Mouse (Mus musculus) kidney, adult 8-10 months (tissue): ENCODE measurements around the gene Nup107.
"Not testable (repeated sequence)": the region's sequence is repeated elsewhere in the genome, so short reads cannot be mapped to it uniquely, and the experiment has no call there.

Experiments used
- DNase-seq, 2 experiments: peaks; one replicate each; pipeline ENCODE4 v3.0.0; 2022

The Nup107 gene

DNA sequence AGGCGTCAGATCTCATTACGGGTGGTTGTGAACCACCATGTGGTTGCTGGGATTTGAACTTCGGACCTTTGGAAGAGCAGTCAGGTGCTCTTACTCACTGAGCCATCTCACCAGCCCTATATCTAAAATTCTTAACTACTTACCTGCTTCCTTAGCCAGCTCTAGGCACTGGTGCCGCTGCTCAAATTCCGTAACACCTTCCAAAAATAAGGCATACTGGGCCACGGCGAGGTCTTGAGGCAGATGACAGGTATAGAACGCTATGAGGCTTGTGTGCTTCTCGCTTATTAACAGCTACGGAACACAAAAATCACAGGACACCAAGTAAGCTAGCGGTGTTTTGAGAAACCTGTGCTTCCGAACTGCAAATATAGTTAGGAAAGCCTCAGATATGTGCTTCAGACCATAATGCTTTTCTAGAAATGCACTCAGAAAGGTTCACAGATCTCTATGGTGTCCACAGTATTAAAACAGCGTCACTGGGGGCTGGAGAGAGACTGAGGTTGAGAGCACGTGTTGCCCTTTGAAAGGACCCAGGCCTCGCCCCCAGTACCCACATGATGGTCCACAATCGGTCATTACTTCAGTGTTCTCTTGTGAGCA, 28.8 kb downstream of the Nup107 start:
- DNase-seq, result no peak

DNA sequence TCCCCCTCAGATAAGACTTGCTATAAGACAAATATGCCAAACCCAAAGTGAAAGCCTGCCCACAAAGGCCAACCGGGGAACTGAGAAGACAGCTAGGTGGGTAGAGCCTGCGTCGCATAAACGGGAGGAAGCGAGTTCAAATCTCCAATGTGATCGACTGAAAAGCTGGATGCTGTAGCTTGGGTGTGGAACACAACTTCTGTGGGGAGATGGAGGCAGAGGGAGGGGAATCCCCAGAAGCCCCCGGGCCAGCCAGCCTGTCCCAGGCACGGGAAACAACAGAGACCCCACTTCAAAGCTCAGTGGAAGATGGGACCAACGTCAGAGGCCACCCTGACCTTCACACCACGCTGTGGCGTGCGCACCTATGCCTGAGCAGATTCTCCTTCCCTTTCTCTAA, 29.5 kb downstream of the Nup107 start:
- DNase-seq, result no peak

DNA sequence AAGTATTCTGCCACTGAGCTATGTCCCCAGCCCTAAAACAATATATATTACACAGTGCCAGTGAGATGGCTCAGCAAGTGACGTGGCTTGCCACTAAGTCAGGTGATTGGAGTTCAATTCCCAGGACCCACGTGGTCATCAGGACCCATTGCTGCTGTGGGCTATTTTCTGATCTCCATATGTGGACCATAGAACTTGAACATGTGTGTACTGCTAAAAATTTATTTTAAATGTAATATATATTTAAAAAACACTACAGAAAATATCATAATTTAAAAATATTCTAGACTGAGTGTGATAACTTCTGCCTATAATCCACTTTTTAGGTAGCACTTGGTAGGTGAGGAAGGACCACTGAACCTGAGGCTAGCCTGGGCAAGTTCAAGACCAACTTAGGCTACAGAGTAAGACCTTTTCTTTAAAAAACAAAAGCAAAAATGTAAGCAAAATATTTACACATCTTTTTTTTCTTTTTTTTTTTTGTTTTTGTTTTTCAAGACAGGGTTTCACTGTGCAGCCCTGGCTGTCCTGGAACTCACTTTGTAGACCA, 30.1 kb downstream of the Nup107 start:
- no peak for DNase-seq

DNA sequence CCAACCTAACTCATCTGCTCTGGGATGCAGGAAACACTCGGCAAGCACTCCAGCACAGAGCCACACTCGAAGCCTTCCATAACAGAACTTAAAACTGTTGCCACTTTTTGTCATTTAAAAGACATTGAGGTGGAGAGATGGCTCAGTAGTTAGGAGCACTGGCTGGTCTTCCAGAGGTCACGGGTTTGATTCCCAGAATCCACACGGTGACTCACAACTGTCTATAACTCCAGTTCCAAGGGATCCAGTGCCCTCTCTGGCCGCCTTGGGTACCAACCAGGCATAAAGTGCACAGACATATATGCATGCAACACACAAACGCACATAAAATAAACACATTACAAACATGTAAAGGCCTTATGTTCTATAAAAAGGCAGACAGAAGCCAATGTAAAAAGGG, 31.0 kb downstream of the Nup107 start:
- no peak for DNase-seq

DNA sequence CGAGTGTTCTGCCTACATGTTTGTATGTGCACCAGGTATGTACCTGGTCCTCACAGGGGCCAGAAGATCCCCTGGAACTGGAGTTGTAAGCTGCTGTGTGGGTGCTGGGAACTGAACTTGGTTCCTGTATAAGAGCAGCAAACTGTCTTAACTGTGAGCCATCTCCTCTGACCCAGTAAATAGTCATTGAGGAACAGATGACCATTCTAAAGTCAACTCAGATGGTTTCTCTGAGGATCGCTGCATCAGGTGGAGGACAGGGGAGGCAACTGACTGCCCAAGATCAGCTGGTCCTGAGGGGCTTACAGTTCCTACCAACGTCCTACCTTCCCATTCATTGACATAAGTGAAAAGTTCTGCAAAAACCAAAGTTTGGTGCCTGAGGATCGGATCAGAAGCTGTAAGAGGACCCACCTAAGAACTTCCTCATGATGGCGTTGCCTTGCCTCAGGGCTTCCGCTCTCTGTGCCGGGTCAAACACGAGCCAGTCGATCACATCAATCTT, 31.6 kb downstream of the Nup107 start:
- DNase-seq, result no peak

DNA sequence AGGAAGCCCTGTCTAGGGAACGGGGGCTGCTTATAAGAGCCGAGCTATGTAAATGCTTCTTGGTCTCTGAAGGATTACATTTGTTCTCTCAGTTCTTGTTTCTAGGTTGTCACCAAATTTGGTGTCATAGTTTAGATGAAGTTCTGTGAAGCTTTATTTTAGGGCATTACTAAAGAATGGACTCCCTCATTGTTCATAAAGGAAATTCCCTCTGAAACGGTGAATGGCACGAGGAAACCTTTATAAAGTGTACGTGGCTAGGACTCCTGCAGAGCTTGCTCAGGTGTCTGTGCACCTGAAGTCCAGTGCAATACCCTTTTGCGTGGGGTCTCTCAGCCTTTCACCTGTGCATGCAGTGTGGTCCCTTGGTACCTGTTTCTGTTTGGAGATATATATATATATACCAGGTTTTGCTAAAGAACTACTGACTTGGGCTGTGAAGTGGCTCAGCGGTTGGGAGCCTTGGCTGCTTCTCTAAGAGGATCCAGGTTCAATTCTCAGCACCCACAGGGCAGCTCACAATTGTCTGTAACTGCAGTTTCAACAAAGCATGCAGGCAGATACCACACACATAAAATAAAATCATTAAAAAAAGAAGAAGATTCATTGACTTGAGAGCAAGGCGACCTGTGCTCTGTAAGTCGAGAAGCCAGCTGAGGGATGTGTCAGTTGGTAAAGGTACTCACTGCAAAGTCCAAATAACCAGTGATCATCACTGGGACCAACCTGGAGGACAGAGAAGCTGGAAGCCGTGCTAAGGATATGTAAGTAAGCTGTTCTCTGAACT, 32.5 kb downstream of the Nup107 start:
- no peak for DNase-seq

DNA sequence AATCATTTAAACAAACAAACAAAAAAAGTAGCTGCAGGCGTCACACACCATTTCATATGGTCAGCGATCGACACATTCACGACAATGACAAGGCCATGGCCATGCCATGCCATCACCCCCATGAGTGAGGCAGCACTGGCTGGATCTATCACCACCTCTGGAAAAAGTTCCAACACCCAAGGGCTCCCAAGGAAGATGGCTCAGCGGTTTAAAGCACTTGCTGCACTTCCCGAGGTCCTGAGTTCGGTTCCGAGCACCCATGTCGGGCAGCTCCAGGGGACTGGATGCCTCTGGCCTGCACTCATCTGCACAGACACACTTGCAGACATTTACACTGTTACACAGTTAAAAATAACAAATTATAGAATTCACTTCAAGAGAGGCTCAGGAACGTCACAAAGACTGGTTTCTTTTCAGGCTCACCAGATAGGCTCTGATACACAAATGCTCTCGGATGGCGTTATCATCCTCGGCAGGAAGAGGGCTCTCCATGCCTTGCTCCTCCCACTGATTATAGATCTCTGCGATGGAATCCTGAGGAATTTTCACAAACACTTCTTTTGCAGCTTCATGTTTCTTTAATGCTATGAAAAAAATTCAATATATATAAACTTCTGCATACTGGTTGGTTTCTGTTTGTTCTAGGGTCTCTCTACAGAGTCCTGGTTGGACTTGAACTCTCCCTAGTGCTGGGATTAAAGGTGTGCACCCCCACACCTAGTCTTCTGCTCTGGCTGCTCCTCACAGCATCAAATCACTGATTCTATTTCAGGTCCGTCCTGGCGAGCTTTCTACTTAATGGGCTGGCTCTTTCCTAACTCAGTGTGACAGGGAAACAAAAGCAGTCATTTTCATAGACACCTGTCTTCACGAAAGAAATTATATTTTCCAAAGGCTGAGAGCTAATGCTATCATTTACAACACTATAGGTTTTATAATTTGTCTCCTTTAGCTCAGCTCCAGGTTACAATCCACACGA, 33.5 kb downstream of the Nup107 start:
- DNase-seq, result no peak

DNA sequence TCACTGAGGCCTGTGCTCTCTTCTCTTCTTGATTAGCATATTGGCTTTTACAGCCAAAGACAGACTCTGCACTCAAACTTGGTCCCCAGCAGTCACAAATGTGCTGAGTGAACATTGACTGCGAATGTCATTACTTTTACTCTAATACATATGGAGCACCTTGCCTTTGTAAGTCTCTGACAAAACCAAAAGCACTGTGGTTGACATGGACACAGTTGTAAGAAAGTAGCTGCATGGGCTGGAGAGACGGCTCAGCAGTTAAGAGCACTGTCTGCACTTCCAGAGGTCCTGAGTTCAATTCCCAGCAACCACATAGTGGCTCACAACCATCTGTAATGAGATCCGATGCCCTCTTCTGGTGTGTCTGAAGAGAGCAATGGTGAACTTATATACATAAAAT, 34.2 kb downstream of the Nup107 start:
- not testable (repeated sequence) for DNase-seq

DNA sequence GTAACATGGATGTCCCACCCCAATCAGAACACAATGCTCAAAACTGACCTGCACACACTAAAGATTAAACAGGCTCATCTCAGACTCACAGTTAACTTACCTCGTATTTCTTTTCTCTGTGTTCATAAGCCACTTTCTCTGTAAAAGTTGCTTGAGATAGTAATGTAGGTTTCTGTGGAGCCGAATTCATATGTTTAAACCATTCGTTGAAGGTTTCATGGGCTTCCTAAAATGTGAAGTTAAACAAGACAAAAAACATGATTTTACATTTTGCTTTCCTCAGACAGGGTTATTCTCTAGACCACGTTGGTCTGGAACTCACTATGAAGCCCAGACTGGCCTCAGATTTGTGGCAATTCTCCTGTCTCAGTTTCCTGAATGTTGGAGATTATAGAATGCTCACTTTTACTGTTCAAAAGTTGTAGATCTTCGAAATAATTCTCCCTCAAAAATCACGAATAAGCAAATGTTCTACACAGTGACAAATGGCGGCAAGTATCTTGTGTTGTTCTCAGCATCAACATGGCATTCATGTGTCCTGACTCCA, 34.6 kb downstream of the Nup107 start:
- DNase-seq, result no peak

DNA sequence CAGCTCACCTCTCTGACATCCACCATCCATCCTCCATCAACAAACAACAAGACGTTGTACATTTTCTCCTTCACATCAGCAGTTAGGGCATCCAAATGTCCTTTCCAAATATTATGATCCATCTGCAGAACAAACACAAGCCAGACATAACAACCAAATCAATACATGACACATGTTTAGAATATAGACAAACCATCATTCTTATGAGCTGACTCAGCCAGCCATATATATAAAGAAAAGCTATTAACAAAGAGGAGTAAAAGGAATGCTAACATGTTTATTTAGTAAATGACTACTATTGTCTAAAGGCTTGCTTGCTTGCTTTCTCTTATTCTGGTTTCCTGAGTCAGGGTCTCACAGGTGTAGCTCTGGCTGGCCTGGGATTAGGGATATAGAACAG, 35.2 kb downstream of the Nup107 start:
- no peak for DNase-seq

DNA sequence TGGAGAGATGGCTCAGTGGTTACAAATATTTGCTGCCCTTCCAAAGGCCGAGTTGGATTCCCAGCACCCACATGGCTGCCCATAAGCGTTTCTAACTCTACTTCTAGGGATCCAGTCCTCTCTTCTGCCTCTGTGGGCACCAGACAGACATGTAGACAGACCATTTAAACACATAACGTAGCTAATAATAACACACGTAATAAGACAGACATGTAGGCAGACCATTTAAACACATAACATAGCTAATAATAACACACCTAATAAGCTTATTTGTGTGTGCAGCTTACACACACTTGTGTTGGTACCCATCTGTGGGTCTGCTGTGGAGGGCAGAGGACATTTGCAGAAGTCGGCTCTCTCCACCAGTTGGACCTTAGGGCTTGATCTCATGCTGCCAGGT, 35.7 kb downstream of the Nup107 start:
- no peak for DNase-seq

DNA sequence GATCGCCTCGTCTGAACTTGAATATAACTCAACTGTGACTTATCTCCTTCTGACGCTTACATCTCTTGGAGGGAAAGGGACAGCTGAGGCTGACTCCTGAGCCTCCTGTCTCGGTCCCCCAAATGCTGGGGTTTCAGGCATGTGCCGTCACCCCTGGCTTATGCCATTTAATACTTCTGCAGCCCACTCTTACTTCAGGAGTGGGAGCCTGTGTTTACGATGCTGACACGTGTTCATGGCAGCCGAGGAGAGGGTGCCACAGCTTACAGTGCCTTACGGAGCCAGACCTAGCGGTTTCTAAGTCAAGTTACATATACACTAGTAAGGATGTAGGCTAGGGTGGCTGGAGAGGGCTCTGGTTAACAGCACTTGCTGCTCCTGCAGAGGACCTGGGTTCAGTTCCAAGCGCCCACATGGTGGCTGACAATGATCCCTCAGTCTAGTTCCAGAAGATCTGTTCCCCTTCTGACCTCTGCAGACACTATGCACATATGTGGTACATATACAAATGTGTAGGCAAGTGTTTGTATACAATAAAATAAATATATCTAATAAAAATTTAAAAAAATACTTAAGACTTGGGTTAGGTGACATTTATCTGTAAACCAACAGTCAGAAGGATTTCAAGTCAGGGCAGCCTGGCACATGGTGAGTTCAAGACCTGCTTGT, 36.6 kb downstream of the Nup107 start:
- DNase-seq, result no peak

DNA sequence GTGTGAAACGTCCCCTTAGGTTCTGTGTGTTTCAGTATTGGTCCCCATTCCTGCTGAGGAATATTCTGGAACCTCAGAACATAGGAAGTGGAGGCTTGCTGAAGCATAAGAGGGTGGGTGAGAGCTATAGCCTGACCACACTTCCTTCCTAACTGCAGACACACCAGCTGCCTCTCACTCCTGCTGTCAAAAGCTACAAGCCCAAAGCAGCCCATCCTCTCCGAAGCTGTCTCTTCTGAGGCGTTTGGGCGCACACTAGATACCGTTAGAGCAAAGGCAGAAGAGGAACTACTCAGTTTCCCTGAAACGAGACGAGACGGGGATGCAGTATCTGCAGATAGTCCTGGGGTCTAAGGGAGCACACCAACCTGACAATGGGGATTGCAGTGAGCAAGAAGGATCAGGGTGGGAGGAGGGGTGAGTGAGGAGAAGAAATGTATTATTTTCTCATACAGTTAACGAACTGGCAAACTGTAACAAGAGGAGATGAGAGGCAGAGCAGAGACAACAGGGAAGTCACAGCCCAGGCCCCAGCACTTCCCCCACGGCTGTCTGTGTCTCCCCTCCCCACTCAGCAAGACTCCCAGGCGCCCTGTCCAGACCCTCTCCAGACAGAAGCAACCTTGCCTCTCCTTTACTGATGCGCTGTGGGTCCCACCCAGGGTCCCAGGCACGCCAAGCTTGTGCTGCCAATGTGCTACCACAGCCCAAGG, 37.3 kb downstream of the Nup107 start:
- no peak for DNase-seq

DNA sequence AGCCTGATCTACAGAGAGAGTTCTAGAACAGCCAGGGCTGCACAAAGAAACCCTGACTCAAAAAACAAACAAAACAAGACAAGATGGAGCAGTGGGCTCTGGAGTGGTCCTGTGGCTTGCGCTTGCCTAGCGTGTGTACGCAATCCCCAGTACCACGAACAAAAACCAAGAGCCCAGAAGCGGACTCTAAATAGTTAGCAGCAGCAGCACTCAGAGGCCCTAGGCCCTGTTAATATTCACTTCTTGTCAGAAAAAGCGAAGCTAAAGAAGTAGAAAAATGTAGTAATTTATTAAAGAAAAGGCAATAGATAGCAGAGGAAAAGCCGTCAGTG, 37.9 kb downstream of the Nup107 start:
- DNase-seq, result no peak

DNA sequence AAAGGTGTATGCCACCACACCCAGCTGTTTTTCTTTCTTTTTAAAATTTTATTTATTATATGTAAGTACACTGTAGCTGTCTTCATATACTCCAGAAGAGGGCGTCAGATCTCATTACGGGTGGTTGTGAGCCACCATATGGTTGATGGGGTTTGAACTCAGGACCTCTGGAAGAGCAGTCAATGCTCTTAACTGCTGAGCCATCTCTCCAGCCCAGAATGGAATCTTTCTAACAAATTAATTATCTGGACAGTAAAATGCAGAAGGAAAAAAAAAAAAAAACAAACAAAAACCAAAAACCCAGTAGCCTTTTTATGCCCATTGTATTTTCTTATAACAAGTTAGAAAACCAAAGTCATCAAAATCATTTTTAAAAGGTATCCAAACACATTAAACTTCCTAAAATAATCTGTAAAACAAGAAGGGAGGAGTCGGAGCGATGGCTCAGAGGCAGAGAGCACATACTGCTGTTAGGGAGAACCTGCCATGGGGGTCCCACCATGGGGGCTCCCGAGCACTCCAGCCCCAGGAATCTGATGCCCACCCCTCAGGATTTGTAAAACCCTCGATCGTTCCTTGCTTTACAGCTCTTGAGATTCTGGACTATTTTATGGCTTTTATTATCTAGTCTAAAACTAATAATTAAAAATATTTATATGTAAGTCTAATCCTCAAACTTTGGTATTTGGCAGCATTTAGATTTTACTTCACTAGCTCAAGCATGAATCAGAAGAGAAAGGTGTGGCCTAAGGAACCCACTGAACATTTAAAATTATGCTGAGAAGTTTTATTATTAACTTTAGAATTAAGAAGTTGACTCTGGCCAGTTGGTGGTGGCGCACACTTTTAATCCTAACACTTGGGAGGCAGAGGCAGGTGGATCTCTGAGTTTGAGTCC, 38.5 kb downstream of the Nup107 start:
- DNase-seq, result no peak

DNA sequence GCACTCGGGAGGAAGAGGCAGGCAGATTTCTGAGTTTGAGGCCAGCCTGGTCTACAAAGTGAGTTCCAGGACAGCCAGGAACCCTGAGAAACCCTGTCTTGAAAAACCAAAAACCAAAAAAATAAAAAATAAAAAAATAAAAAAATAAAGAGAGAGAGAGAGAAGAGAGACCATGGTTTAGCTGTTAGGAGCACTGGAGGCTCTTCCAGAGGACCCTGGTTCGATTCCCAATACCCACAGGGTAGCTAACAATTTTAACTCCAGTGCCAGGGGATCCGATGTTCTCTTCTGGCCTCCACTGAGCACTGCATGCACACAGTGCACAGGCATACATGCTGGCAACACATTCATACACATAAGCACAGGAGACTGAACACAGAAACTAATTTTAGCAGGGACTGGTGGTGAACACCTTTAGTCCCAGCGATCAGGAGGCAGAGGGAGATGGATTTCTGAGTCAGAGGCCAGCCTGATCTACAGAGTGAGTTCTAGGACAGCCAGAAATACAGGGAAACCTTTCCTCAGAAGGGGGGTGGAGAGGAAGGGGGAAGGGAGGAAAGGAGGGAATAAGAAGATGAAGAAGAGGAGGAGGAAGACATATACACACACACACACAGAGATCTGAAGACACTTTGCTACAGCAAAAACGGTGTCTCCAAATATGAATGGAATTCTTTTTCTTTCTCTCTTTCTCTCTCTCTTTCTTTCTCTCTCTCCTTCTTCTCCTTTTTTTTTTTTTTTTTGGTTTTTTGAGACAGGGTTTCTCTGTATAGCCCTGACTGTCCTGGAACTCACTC, 39.5 kb downstream of the Nup107 start:
- no peak for DNase-seq

DNA sequence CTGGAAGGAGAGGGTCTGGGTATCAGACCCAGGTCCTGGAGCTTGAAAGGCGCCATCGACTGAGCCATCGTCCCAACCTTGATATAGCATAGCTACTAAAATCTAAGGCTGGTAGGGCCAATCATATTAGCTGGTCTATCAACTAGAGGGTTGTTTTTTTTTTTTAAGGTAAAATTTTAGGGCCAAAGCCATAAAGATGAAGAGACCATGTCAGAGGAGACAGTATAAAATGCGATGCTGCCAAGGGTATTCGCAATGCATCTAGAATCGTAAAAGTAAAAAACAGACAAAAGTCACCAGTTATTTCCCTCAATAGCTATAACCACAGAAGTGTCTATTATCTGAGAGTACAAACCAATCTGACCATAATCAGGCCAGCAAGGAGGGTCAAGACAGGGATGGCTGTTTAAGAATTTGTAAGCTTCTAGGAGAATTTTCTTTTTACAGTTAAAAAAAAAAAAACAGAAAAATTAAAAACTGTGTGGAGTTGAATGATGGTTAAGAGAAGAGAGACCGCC, 40.1 kb downstream of the Nup107 start:
- no peak for DNase-seq

DNA sequence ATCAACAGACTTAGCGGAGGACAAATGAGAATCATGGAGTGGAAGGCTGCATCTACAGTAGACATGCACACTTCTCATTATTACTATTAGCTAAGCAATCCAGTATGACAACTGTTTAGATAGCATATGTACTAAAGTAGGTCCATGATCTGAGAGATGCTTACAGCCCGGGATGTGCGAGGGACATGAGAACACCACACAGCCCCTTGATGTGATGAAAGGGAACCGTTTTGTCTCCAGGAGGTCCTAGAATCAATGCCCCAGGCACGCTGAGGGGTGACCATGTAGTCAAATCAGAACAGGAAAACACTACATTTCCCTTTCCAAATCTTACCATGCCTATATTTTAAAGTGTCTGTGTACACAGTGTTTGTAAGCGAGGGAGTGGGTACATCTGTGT, 40.8 kb downstream of the Nup107 start:
- DNase-seq, result no peak

DNA sequence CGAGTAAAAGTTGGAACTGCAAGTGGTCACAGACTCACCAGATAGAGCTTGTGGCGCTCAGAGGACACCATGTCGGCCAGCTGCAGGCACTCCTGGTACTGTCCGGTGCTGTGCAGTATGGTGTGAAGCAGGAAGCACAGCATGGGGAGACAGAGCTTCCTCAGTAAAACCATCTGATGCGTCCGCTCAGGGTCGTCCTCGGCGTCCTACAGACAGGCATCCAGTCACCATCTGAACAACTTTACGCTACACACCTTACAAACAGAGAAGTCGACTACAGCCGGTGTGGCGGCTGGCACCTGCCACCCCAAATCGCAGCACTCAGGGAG, 41.3 kb downstream of the Nup107 start:
- no peak for DNase-seq
